Mouse (Mus musculus): ENCODE results near the gene Cmah. TPM values are rescaled to one million over a fixed set of nuclear protein-coding genes. Genes with fewer than 3 reads are reported as not detected.
A peak's percentile ranks its signal among the peaks of the same experiment; 100 is the strongest.
"Not testable (repeated sequence)": the region's sequence is repeated elsewhere in the genome, so short reads cannot be mapped to it uniquely, and the experiment has no call there.

The Cmah gene
- polyA plus RNA-seq, 1 experiment from 2014 or later = 0.24 TPM

DNA sequence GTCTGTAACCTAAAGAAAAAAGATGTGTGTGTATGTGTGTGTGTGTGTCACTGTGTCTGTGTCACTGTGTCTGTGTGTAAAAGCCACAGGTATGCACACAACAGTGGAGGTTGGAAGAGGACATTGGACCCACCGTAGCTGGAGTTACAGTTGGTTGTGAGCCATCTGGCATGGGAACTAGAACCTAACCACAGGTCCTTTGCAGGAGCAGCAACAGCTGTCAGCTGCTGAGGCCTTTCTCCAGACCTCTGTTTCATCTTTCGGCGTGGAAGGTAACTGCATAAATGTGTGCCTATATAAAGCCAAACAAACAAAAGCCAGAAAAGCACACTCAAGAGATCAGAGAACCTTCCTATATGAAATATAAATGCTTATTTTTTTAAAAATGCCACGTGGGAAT, 65.5 kb downstream of the Cmah start:
- Histone ChIP-seq H3K4me1 (replicated peaks) (peaks cover 12% of the 10 kb centered on the region), H3K4me3 (no peak overlapping the region), H3K4me2 (no peak overlapping the region), H3K9ac (no peak overlapping the region), H3K27me3 (replicated peaks) (no peaks in the 10 kb centered on the region), H3K9me3 (replicated peaks) (no peaks in the 10 kb centered on the region), H3K36me3 (no peaks in the 10 kb centered on the region), H3K27ac (ENCODE audit: poor library complexity, severe bottlenecking) (no peak overlapping the region)
- 72% methylated on average over 4 of the region's 4 CpGs for WGBS
- no peak for ATAC-seq (ENCODE audit: insufficient number of reproducible peaks, low FRiP score)

DNA sequence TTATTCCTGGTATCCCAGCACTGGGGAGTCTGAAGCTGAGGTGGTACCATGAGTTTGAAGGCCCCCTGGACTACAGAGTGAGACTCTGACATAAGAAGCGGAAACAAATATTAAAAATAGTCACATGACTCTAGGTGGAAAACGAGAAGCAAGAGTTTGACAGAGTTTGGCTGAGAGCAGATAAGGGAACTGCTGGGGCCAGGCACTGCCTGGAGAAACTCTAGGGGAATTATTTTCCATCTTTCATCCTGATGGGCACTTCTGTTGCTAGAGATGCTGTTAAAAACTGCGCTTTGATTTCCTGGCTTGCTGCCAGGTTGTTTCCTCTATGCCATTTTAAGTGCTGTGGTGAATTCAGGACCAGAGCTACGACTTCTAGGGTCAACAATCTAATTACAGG, 65.9 kb downstream of the Cmah start:
- 16% methylated on average over 4 of the region's 4 CpGs for WGBS
- Histone ChIP-seq H3K9me3 (replicated peaks) (no peaks in the 10 kb centered on the region), H3K4me2 (no peak overlapping the region), H3K36me3 (no peaks in the 10 kb centered on the region), H3K4me1 (replicated peaks) (peaks cover 12% of the 10 kb centered on the region), H3K9ac (no peak overlapping the region), H3K27ac (ENCODE audit: poor library complexity, severe bottlenecking) (no peak overlapping the region), H3K27me3 (replicated peaks) (no peaks in the 10 kb centered on the region), H3K4me3 (no peak overlapping the region)
- ATAC-seq (ENCODE audit: insufficient number of reproducible peaks, low FRiP score) = 0 out of 2 replicates have a peak, but pooled peaks have one; percentile 36

DNA sequence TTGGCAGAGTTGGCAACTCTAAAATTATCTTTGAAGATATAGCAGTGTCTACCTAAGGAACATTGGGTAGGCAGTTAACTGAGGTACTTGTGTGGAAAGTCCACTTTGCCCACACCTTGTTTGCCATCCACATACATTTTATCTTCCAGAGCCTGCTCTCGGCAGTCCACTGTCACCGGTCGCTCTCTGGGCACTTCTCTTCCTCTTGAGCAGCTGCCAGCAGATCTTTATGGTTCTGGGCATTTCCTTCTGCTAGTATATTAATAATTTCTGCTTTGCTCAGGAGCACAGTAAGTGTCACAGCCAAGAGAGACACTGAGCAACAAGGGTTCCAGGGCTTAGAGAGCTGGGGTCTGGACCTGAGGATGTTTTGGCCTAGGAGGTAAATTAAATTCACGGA, 68.6 kb downstream of the Cmah start:
- Histone ChIP-seq H3K4me2 (no peak overlapping the region), H3K9ac (no peak overlapping the region), H3K36me3 (no peaks in the 10 kb centered on the region), H3K27me3 (replicated peaks) (no peaks in the 10 kb centered on the region), H3K4me3 (no peak overlapping the region), H3K4me1 (replicated peaks) (peaks cover 12% of the 10 kb centered on the region), H3K9me3 (replicated peaks) (no peaks in the 10 kb centered on the region), H3K27ac (ENCODE audit: poor library complexity, severe bottlenecking) (no peak overlapping the region)
- no peak for ATAC-seq (ENCODE audit: insufficient number of reproducible peaks, low FRiP score)
- WGBS = 76% methylated on average over 4 of the region's 4 CpGs

DNA sequence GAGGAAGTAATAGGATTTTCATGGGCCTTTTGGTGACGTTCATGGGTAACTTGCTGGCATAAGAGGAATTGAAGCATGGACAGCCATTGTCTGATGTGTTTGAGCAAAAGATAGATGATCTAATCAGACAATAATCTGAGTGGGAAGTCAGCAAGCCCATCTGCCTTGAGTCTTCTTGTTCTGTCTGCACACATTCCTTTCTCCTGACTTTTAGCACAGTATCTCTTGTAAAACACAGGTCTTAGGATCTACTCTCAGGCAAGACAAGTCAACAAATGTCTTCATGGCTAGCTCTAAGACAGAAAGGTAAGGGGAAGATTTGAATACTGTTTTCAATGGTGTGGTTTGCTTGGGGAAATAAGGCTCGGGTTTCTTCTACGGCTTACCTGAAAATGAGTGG, 70.0 kb downstream of the Cmah start:
- no peak overlapping the region for H3K4me3 ChIP-seq
- no peak overlapping the region for H3K27ac ChIP-seq (ENCODE audit: poor library complexity, severe bottlenecking)
- H3K4me1 ChIP-seq (replicated peaks) = peaks cover 17% of the 10 kb centered on the region
- H3K4me2 ChIP-seq = no peak overlapping the region
- no peaks in the 10 kb centered on the region for H3K9me3 ChIP-seq (replicated peaks)
- no peaks in the 10 kb centered on the region for H3K36me3 ChIP-seq
- 85% methylated on average over 3 of the region's 3 CpGs for WGBS
- ATAC-seq (ENCODE audit: insufficient number of reproducible peaks, low FRiP score) = no peak
- H3K27me3 ChIP-seq (replicated peaks) = no peaks in the 10 kb centered on the region
- no peak overlapping the region for H3K9ac ChIP-seq

DNA sequence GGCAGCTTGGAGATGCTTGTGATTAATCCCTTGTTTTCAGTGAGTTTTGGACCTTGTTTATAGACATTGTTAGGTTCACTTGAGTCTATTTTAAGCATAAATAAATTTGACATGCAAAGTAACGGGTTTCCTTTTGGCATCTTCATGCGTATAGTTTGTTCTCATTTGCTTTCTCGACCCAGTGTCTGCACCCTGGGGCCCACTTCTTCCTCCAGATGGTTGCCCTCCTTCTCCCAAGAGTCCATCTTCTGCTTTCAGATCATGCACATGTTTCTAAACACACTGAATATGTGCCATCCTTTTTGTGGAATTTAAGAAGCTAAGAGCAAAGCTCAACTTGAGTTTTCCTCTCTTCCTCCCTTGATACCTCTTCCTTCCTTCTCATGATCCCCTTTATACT, 71.3 kb downstream of the Cmah start:
- WGBS = 83% methylated on average over 3 of the region's 3 CpGs
- Histone ChIP-seq H3K9ac (no peak overlapping the region), H3K4me2 (no peak overlapping the region), H3K4me3 (no peak overlapping the region), H3K9me3 (replicated peaks) (no peaks in the 10 kb centered on the region), H3K27ac (ENCODE audit: poor library complexity, severe bottlenecking) (no peak overlapping the region), H3K27me3 (replicated peaks) (no peaks in the 10 kb centered on the region), H3K36me3 (no peaks in the 10 kb centered on the region), H3K4me1 (replicated peaks) (peaks cover 9% of the 10 kb centered on the region)
- no peak for ATAC-seq (ENCODE audit: insufficient number of reproducible peaks, low FRiP score)

DNA sequence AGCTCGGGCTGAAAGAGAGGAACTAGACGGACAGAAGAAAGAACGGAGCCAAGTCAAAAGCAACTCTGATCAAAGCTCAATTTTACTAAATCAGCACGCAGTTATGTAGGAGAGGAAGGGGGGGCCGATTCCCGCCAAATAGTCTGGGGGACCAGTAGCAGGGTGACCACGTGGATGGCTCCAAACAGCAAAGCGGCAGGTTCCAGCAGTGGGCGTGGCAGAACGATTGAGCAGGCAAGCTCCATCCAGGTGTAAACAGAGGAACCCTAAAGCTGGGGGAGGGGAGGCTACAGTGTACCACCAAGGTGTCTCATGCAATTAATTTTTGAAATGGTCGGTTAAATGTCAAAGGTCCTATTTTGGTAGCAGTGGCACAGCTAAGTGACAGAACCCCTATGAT, 74.6 kb downstream of the Cmah start:
- 28% methylated on average over 11 of the region's 11 CpGs for WGBS
- not testable (repeated sequence) for H3K27me3 ChIP-seq (replicated peaks); ATAC-seq (ENCODE audit: insufficient number of reproducible peaks, low FRiP score); H3K36me3 ChIP-seq; H3K9ac ChIP-seq; H3K9me3 ChIP-seq (replicated peaks); H3K4me1 ChIP-seq (replicated peaks); H3K27ac ChIP-seq (ENCODE audit: poor library complexity, severe bottlenecking)
- peak overlapping the region; percentile 55 for H3K4me2 ChIP-seq
- H3K4me3 ChIP-seq = 0 out of 2 replicates have a peak overlapping the region, but pooled peaks have one; percentile 6

DNA sequence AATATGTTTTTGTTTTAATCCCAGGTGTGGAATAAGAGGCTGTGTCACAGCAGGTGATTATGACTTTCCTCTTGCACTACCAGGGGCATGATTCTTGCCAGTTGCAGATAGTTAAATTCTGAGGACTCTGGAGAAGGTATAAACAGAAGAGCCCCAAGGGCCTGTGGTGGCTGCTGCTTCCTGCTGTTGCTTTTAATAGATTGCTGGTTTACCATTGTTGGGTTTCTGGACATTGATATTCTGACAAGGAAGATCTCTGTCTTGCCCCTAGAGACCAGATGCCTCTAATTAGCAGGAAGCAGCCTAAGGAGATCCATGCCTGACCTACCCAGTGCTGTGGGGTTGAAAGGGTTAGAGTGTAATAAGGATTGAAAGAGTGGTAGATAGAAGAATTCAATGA, 75.8 kb downstream of the Cmah start:
- H3K27ac ChIP-seq (ENCODE audit: poor library complexity, severe bottlenecking) = no peak overlapping the region
- 0 out of 2 replicates have a peak, but pooled peaks cover 5% of the 10 kb centered on the region for H3K4me1 ChIP-seq (replicated peaks)
- H3K9ac ChIP-seq = no peak overlapping the region
- H3K4me2 ChIP-seq = no peak overlapping the region
- no peaks in the 10 kb centered on the region for H3K27me3 ChIP-seq (replicated peaks)
- no peak for ATAC-seq (ENCODE audit: insufficient number of reproducible peaks, low FRiP score)
- H3K9me3 ChIP-seq (replicated peaks) = no peaks in the 10 kb centered on the region
- H3K36me3 ChIP-seq = no peaks in the 10 kb centered on the region
- H3K4me3 ChIP-seq = no peak overlapping the region

DNA sequence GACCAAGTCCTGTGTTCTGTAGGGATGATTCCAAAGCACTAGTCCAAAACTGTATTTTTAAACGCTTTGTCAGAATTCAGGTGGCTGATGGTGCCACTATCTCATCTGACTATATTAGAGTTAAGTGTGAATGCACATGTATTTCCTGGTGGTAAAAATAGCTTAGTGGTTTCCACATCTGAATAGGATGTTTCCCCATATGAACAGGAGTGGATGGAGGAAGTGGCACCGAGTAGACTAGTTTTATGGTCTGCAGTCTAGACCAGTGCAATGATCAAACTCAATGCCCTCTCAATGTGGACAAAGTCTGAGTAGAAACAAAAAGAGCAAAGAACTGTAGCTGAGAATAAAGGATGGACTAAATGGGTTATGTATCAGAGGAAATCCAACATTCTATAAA, 79.6 kb downstream of the Cmah start:
- H3K27ac ChIP-seq (ENCODE audit: poor library complexity, severe bottlenecking) = no peak overlapping the region
- 81% methylated on average over 2 of the region's 2 CpGs for WGBS
- no peak for ATAC-seq (ENCODE audit: insufficient number of reproducible peaks, low FRiP score)
- H3K36me3 ChIP-seq = no peaks in the 10 kb centered on the region
- no peak overlapping the region for H3K9ac ChIP-seq
- H3K4me2 ChIP-seq = no peak overlapping the region
- no peaks in the 10 kb centered on the region for H3K9me3 ChIP-seq (replicated peaks)
- H3K27me3 ChIP-seq (replicated peaks) = no peaks in the 10 kb centered on the region
- no peak overlapping the region for H3K4me3 ChIP-seq
- H3K4me1 ChIP-seq (replicated peaks) = 0 out of 2 replicates have a peak, but pooled peaks cover 3% of the 10 kb centered on the region

DNA sequence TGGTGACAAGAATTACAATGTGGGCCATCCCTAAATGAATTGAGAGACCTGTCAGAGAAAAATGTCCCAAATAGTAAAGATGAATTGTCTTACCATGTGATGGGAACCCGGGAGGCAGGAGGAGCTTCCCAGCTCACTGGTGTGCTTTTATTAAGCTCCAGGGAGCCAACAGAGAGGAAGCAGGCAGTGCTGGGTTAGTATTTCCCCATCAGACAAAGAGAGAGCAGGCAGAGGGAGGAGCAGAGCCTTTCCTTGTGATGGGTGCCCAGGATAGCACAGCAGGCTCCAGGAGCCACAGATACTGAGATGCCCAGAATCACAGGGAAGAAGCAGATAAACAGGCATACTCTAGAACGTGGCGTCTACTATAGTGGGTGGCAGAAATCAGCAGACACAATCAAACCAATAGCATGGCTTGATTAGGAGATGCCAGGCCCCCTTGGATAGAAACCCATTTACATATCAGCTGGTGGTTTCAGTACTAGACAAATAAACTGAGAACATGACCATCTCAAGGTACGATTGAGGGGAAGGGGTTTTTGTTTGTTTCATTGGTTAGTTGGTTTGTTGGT, 87.5 kb downstream of the Cmah start:
- WGBS = 50% methylated on average over 4 of the region's 4 CpGs

DNA sequence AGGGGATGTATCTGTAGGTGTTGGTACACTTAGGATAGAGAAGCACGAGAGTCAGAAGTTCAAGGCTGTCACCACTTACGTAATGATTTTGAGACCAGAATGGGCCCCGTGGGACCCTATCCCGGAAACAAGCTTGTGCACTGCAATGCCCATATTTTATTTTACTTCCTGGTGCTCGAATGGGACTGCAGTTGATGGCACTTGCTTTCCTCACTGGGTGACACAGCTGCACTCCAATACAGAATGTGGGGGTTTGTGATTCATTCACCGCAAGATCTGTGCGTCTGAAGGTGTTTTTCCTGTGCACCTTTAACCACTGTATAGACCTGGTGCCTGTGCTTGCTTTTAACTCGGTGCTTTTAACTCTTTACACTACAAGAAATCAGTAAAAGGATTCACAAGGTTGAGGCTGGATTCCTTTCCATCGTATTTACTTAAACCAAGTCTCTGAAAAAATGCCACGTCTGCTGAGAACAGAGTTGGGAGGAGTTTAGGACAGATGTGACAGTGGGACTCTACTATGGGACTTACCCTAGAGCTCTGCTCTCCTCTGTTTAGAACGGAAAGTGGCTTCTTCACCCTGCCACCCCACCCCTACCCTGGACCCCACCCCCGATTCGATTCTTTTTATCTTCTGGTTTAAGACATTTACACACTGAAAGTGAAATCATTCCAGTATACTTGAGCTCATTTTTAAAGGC, 88.5 kb downstream of the Cmah start:
- no peak for ATAC-seq (ENCODE audit: insufficient number of reproducible peaks, low FRiP score)
- 71% methylated on average over 13 of the region's 13 CpGs for WGBS
- Histone ChIP-seq H3K27ac (ENCODE audit: poor library complexity, severe bottlenecking) (no peak overlapping the region), H3K36me3 (no peaks in the 10 kb centered on the region), H3K4me1 (replicated peaks) (peaks cover 7% of the 10 kb centered on the region), H3K27me3 (replicated peaks) (no peaks in the 10 kb centered on the region), H3K4me2 (no peak overlapping the region), H3K9me3 (replicated peaks) (no peaks in the 10 kb centered on the region), H3K9ac (no peak overlapping the region), H3K4me3 (no peak overlapping the region)

More for the DNA sequence above, 87.5 kb downstream of the Cmah start:
- no peaks in the 10 kb centered on the region for H3K36me3 ChIP-seq
- no peaks in the 10 kb centered on the region for H3K27me3 ChIP-seq (replicated peaks)
- no peak overlapping the region for H3K4me2 ChIP-seq
- no peak overlapping the region for H3K9ac ChIP-seq
- H3K4me1 ChIP-seq (replicated peaks) = peaks cover 2% of the 10 kb centered on the region
- ATAC-seq (ENCODE audit: insufficient number of reproducible peaks, low FRiP score) = no peak
- H3K27ac ChIP-seq (ENCODE audit: poor library complexity, severe bottlenecking) = no peak overlapping the region
- H3K9me3 ChIP-seq (replicated peaks) = no peaks in the 10 kb centered on the region
- H3K4me3 ChIP-seq = no peak overlapping the region

DNA sequence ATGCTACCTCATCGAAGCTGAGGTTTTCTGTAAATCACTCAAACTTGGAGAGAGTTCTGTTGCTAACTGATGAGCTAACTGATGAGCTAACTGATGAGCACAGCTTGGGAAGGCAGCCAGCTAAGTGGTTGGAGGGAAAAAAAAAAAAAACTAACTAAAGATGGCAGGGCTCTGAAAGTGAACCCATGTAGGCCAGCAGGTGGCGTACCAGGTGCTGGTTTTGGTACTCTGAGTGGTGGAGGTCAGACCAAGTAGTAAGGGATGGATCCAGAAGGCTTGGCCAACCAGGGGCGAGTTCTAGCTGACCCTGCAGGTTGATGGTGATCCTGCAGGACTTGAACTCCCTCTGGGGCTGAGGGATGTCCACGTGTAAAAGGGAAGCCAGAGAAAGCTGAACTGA, 89.2 kb downstream of the Cmah start:
- 38% methylated on average over 4 of the region's 4 CpGs for WGBS
- no peak overlapping the region for H3K4me2 ChIP-seq

DNA sequence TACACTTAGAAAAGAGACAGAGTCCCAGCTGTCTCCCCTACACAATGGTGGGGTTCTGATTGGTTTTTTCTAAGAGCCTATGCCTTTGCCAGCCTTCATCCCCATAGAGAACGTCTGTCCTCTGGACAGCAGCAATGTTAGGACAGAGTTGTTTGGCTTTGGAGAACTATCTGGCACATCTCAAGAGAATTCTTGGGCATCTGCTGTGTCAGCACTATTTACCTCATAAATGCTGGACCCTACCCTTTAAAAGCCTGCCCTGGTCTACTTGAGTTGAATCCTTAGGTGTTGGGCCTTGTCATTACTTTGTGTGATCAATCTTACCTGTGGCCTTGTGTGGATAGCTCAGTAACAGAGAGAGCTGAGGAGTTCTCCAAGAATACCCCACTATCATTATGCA, 90.8 kb downstream of the Cmah start:
- ATAC-seq (ENCODE audit: insufficient number of reproducible peaks, low FRiP score) = no peak
- H3K27ac ChIP-seq (ENCODE audit: poor library complexity, severe bottlenecking) = no peak overlapping the region
- no peak overlapping the region for H3K4me2 ChIP-seq
- no peaks in the 10 kb centered on the region for H3K9me3 ChIP-seq (replicated peaks)
- no peak overlapping the region for H3K4me3 ChIP-seq
- H3K36me3 ChIP-seq = no peaks in the 10 kb centered on the region
- no peak overlapping the region for H3K9ac ChIP-seq
- H3K4me1 ChIP-seq (replicated peaks) = peaks cover 7% of the 10 kb centered on the region
- whole genome bisulfite sequencing = 47% methylated on average over 1 of the region's 1 CpGs
- no peaks in the 10 kb centered on the region for H3K27me3 ChIP-seq (replicated peaks)

More for the DNA sequence above, 89.2 kb downstream of the Cmah start:
- no peak overlapping the region for H3K4me3 ChIP-seq
- H3K4me1 ChIP-seq (replicated peaks) = peaks cover 7% of the 10 kb centered on the region
- H3K9ac ChIP-seq = no peak overlapping the region
- peak; percentile 49; the same call in 1 of the 2 replicates for ATAC-seq (ENCODE audit: insufficient number of reproducible peaks, low FRiP score)
- no peaks in the 10 kb centered on the region for H3K27me3 ChIP-seq (replicated peaks)
- H3K27ac ChIP-seq (ENCODE audit: poor library complexity, severe bottlenecking) = no peak overlapping the region
- H3K9me3 ChIP-seq (replicated peaks) = no peaks in the 10 kb centered on the region
- H3K36me3 ChIP-seq = no peaks in the 10 kb centered on the region
